Mouse (Mus musculus) liver, embryonic 14 days (tissue): Measurements from ENCODE around the gene Btbd8. TPM values are rescaled to one million over a fixed set of nuclear protein-coding genes. Genes with fewer than 3 reads are reported as not detected.

ENCODE experiments used
- polyA plus RNA-seq: library from polyadenylated mRNA; depleted of rRNA; stranded (reverse); fragments of >200 nt; gene quantifications from 2 replicates; pipeline ENCODE4 v1.2.3, GENCODE M21; 2012; rRNA removed

Btbd8 gene
- polyA plus RNA-seq: 1.2 and 1.3 TPM in 2 replicates

DNA sequence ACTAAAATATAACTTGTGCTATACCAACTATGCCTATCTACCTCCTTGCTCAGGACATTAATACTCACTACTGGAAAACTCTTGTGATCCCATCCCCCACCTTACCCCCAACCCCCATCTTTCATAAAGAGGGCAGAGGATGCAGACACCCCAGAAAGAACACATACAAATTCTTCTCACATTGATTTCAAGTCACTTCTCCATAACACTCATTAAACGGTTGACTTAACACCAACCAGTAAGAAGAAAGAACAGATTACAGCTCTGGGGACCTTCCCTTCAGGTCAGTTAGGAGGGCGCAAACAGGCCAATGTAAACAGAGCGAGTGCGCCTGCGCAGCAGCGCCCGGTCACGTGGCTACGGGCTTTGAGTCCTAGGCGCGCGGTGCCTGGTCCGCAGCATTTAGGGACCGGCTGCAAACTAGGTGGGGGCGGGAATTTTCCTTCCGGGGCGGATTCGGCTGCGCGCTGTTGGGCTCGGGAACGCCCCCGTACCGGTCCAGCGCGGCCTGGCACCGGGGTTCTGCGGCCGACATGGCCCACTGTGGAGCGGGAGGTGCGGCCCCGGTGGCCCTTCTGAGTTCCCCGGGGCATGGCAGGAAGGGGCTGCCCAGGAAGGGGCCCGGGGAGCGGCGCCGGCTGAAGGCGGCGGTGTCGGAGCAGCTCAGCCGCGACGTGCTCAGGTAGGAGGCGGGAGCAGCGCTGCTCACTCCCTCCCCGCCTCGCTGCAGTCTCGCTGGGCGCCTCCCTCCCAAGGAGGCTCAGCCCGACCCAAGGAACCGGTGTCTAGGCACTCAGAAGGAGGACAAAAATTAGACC is at the start of gene Btbd8:
Gene Btbd8, plus strand, starts transcription at position 534 of the 818 bp plus-strand sequence.

DNA sequence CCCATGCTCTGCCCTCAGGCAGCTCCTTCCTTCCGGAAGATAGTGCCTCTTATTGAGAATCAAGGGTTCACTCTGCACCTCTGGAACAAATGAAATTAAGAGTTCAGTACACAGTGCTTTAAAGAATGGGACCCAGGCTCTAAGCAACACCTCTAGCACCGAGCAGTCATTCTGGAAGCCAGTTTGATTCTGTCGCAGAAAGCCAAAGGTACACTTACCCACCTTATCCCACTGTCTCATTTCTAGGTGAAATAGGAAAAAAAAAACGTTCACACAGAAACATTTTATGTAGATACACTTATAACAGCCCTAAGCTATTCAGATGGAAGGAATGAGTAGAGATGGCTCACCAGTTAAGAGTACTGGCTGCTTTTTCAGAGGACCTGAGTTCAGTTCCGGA is 35.4 kb upstream of the Btbd8 start, which contains the start of gene Ephx4:
Gene Ephx4, plus strand, starts transcription at position 301 of the 400 bp plus-strand sequence.

DNA sequence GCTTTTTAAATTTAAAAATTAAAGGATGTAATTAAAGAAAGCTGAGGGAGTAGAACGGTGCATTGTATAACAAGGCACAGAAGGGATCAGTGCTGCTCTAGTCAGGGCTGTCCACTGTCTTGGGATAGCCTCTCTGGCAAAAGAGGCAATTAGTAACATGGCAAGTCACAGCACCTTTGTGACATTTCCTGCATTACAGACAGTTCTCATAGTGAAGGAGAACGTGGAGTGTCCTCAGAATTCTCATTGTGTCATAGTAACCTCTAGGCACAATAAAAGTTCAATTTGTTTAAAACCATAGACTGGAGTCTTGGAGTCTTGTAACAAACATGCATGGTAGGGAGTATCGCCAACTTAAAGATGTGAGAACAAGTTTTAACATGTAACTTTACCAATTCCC is 6.5 kb upstream of the Btbd8 start, which contains the start of gene Lpcat2b:
Gene Lpcat2b, plus strand, starts transcription at position 301 of the 400 bp plus-strand sequence.

DNA sequence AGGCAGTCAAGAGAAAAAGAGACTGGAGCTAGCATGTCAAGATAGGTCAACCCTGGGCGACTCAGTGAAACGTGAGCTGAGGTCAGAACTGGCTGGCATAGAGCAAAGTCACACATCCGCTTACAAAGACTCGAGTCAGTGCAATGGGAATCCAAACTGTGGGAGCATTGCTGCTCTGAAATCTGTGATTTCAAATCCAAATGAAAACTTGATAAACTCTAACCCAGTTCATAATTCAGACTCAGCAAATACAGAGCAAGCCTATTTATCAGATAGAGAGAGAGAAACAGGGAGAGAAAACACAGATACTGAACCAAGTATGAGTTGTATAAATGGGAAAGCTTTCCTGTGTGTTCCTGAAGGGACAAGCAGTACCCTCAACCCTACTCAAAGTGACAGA is 69.5 kb downstream of the Btbd8 start, which contains the start of gene Gm42669:
Gene Gm42669, plus strand, starts transcription at position 301 of the 400 bp plus-strand sequence.

DNA sequence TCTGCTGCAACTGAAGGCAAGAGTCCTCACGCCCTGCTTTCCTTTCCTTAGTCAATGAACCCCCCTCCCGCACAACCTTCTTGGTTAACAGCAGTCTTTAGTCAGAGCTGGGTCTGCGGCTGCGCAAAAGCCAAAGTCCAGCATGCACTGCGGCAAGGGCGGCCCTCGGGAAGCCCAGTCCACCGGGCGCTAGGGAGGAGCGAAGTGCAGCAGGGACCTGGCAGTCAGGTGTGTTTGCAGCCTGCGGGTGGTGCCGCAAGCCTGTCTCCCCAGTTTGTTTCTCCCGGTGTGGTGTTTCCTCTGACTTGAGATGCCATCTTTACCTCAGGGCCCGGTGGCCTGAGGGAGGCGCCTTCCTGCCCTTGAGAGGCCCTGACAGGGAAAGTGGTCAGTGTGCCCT is 96.8 kb downstream of the Btbd8 start, which contains the start of gene 1700028K03Rik:
Gene 1700028K03Rik, plus strand, starts transcription at position 129 of the 400 bp plus-strand sequence.

Other genes starting within 250 kb of the Btbd8 start
- gene Tgfbr3, start 148.4 kb upstream of the Btbd8 start, polyA plus RNA-seq: 3.8 and 4.6 TPM in 2 replicates
- 0.15 TPM in 2 replicates for gene Brdt, start 106.8 kb upstream of the Btbd8 start, polyA plus RNA-seq
- 0.03 and 0.06 TPM in 2 replicates for gene Ephx4, start 35.3 kb upstream of the Btbd8 start, polyA plus RNA-seq
- gene Lpcat2b, start 6.4 kb upstream of the Btbd8 start, polyA plus RNA-seq: not detected in 2 replicates
- gene Gm42669, start 69.6 kb downstream of the Btbd8 start, polyA plus RNA-seq: 0.02 and 0.05 TPM in 2 replicates
- 0.01 and 0.03 TPM in 2 replicates for gene 1700028K03Rik, start 96.7 kb downstream of the Btbd8 start, polyA plus RNA-seq
- 3.0 and 3.1 TPM in 2 replicates for gene Rpap2, start 159.4 kb downstream of the Btbd8 start, polyA plus RNA-seq
- 3.9 and 4.2 TPM in 2 replicates for gene Glmn, start 159.9 kb downstream of the Btbd8 start, polyA plus RNA-seq